Mouse (Mus musculus) thymus, adult 2 months (tissue): ENCODE results near the gene Ccdc33.

ENCODE experiments used
- CTCF ChIP-seq: fragments of 200-500 bp; IDR thresholded peaks from 2 replicates; pipeline ENCODE4 v1.5.1; 2012; ENCODE audit warnings: mild to moderate bottlenecking, control low read depth, low read length, moderate library complexity, borderline replicate concordance; ENCODE audit not compliant: control insufficient read depth, poor library complexity, insufficient read depth; ENCODE audit errors: extremely low read depth
- POLR2A ChIP-seq: fragments of 200-500 bp; IDR thresholded peaks from 2 replicates; pipeline ENCODE4 v1.6.1; 2012; ENCODE audit warnings: mild to moderate bottlenecking, low read length, control low read depth, moderate library complexity; ENCODE audit not compliant: control insufficient read depth, poor library complexity, insufficient read depth; ENCODE audit errors: extremely low read depth

DNA sequence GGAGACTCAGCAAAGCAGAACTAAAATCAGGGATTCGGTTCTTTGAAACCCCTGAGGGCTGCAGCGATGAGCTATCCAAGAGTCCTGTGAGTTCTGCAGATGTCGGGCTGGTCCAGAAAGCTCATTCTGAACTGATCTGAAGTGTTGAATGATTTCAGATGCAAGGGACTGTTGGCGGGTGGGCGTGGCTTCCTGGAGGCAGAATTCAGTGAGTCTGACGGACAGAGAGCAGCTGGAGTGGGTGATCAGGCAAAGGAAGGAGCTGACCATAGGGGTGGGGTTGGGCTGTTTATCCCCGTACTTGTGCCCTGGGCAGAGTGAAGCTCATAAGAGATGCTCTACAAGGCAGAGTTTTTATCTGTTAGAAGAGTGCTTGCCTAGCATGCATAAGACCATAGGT, 24.8 kb upstream of the Ccdc33 start:
- no peak for TF ChIP-seq CTCF
- TF ChIP-seq POLR2A, result no peak
